Mouse (Mus musculus) left cerebral cortex, postnatal 4 days (tissue): ENCODE measurements around the gene Nr2c2. TPM values are rescaled to one million over a fixed set of nuclear protein-coding genes. Genes with fewer than 3 reads are reported as not detected.

Experiments used
- DNase-seq: peaks from one replicate; pipeline ENCODE4 v3.0.0-alpha.2; 2022
- intact Hi-C: fragments of 180-260 bp; cut with DNase I; formaldehyde crosslinking; loops from one replicate; pipeline ENCODE4 v1.15.1; 2025
- total RNA-seq, 2 experiments: library from RNA; stranded (reverse); gene quantifications; 2 replicates each; pipeline ENCODE4 v1.2.3; 2021

The Nr2c2 gene
- total RNA-seq, 2 experiments from 2014 or later: 95.9 to 100 TPM

DNA sequence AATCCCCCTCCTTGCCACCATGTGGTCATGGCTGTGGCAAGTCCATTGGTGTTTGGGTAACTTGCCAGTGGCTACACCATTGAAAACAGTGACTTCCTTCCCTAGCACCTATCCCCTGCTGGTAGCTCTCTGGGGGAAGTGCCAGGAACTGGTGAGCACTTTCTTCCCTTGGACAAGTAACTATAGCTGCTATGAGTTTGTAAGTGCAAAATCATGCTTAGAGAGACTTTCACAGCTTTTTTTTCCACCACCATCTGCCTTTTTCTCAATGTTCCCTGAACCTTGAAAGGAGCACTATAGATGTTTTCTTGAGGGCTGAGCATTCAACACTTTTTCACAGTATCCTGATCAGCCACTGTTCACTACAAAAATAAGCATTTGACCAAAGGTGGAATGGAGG lies 33.4 kb downstream of the Nr2c2 start:
- no peak for DNase-seq
- intact Hi-C loops: no loop called here

DNA sequence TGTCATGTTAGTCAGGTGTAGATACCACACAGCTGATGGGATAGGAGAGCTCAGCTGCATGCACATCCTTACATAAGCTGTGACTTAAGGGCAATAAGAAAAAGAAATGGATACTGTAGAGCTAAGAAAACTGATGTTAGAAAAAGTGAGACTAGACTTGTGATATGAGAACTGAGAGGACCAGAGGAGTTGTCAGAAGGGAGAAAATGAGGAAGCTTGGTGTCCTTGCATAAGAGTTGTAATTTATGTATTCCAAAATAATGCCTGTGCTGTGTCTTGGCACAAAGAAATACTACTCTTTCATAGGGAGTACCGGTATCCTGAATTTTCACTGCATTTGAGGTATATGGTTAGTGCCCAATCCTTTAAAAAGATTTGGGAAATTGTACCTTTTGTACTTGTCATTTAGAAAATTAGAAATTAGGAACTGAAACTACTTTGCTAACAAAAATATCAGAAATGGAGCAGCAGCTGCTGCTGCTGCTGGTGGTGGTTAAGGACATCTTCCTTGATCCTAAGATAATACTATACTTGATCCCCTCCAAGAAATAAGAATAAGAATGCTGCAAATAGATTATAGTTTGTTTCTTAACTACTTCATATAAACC lies 35.8 kb downstream of the Nr2c2 start:
- no peak for DNase-seq
- intact Hi-C loops: no loop called here

DNA sequence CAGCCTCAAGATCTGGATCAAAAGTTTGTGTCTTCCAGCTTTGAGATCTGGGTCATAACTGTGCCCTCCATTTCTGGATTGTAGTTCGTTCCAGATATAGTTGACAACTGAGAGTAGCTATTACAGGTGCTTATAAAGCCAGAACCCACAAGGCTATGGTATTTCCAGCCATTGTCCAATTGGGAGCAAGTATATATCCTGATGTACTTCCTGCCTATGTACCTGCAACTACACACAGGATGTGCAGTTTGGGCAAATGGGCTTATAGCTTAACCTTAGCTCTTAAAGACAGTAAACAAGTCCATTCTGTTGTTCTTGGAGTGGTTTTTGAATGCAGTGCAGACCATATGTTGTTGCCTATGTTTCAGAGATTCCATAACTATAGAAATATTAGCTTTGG lies 40.3 kb downstream of the Nr2c2 start:
- intact Hi-C loops: no loop called here
- no peak for DNase-seq

DNA sequence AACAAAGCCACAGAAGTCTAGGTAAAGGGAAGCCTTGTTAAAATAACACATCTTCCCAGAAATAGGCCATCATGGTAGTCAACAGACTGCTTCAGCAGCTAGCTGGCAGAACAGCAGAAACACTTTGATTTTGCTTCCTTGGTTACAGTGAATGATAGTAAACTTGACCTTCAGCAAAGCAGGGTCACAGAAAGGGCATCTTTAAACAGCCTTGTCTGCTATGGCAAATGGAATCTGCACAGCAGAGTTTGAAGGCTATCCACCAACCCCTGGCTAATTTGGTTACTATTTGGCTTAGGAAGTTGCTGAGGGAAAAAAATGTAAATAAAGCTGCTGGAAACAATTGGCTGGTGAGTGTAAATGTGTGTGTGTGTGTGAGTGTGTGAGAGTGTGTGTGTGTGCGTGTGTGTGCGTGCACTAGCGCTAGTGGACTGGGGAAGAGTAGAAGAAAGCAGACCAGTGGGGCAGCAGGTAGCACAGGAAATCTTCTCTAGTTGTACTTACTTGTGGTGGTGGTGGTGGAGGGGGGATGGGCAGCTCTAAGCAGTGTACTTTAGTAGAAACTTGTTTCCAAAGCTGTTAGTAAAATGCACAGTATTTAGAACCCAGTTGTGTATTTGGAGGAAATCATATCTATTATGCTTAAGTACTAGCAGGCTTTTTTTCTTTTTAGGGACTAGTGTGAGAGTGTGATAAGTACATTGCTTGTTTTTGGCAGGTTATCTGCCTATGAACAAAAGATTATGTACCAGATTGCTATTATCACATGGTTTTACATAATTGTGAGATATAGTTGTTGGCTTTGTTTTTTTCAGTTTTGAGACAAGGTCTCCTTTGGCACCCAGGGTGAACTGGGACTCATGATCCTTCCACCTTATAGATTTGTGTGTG lies 41.1 kb downstream of the Nr2c2 start:
- intact Hi-C loops: no loop called here
- no peak for DNase-seq

DNA sequence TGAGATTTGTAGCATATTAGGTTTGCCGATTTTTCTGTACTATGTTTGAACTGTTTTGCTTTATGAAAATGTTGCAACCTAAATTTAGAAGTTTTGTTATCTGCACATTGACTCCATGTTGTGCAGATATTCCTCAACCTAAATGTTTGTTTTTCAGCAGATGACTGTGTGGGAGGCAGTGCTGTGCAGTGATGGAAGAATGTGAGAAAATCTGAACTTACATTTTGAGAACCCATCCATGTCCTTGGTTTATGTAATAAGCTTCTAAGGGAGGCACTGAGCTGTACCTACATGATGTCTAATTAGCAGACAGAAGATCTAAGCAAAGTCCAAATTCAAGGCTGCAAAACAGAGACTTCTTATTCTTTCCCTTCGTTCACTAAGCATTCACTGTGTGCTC lies 42.4 kb downstream of the Nr2c2 start:
- intact Hi-C loops: no loop called here
- no peak for DNase-seq

DNA sequence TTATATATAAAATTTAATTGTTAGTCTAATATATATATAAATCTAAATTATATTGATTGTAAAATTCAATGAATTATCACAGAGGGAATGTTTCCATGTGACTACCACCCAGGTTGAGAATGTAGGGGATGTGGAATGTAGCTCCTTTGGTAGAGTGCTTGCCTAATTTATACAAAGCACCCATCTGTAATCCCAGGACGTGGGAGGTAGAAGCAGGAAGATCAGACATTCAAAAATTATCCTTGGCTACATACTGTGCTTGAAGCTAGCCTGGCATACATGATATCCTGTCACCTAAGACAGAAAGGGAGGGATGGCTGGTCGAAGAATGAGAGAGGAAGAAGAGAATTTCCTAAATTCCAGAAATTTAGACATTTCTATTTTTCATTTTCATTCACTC lies 45.2 kb downstream of the Nr2c2 start:
- no peak for DNase-seq
- intact Hi-C loops: no loop called here

DNA sequence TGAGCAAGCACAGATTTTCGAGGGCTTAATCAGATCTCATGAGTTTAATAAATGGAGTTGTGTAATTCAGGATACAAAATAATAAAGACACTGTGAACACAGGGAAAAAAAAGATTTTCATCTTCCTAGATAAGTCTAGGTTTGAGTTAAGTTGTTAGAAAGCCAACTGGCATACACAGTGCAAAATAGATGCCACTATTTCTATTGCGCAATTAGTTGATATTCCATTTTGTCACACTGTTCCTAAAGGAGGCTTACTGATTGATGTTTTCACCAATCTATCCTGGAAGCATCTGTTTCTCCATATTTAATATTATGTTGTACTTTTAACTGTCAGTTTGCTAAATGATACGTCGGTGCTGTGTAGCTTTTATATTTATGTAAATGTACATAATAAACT lies 54.7 kb downstream of the Nr2c2 start:
- intact Hi-C loops: no loop called here
- DNase-seq: no peak

DNA sequence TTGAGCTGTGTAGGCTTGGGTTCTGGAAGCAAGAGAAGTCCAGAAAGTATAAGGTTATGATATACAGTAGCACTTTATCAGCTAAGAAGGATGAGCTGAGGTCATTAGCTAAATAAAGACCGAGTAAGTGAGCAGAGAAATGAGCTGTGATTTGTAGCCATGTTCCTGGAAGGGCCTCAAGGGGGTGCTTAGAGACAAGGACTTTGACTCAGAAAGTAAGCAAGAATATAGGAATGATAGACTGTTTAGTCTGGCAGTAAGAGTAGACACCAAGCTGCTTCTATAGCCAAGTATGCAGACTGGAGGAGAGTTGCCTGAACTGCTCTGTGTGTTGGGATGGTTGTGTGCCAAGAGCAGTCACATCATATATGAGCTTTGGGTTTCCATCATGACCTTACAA lies 62.6 kb downstream of the Nr2c2 start:
- intact Hi-C loops: no loop called here

DNA sequence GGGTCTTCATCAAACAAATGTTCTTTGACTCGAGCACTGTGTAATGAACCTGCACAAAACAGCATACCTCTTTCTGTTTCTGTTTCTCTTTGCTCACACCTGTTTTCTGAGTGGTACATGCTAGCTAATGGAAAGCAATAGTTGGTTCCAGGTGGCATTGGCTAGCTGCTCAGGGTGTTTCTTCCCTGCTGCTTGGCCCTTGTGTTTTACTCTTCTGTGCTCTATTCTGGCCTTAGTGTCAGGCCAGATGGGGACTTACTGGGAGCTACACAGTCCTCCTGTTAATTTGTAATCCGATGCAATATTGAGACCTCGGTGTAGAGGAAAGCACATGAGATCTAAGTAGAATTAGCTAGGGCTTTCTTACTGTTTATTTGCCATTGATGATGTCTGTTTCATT lies 67.6 kb downstream of the Nr2c2 start:
- intact Hi-C loops: no loop called here
- no peak for DNase-seq

More for the DNA sequence above, 62.6 kb downstream of the Nr2c2 start:
- no peak for DNase-seq

DNA sequence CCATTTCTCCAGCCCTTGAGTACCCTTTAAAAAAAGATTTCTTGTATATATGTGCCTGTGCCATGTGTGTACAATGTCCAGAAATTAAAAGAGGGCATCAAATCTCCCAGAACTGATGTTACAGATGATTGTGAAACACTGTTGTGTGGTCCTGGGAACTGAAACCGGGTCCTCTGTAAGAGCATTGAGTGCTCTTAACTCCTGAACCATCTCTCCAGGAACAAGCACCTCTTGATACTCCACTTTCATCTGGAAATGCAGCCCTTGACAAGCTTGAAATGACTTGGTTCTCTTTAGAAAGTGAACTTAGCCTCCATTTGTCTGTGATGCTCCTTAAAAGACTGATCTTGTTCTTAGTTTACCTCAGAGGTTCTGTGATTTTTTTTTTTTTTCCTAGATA lies 71.5 kb downstream of the Nr2c2 start:
- intact Hi-C loops: no loop called here
- no peak for DNase-seq

DNA sequence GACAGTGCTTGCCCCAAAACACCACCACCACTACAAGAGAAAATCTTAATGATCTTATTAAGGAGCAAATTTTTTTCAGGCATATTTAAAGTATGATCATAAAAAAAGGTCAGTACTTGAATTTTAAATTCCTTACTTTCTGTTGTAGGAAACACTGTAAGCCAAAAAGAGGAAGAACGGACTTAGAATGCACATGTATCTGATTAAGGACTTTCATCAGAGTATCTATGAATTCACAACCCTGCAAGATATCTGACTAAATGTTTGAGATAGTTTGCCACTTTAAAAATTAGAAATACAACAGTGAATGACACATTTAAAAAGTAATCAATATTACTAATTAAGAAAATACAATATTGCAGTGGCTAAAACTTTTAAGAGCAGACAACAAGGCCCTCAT lies 85.3 kb downstream of the Nr2c2 start:
- intact Hi-C loops: no loop called here
- no peak for DNase-seq

DNA sequence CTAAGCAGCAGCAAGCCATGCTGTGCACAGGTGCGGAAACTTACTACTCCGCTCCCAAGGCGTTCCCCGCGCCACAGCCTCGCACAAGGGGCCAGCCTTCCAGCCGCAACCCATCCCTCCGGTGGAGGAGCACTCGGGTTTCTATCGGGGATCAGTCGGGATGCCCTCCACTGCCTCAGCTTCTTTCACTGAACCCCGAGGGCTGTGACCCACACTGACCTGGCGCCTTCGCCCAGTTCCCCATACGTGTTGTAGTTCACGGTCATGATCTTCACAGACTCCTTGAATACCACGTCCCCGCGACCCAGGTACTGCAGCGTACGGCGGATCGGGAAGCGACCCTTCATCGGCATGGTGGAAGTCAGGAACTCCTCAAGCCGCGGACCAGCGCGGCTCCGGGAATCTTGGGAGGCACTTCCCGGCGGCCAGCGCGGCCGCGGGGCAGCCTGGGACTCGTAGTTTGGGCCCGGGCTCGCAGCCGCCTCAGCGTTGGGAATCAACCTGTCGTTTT lies 92.5 kb downstream of the Nr2c2 start, which contains the start of gene Mrps25:
Gene Mrps25 (minus strand): TSS at position 413 of the 511 bp plus-strand sequence.
- DNase-seq: peak; percentile 74
- intact Hi-C loops: no loop called here

DNA sequence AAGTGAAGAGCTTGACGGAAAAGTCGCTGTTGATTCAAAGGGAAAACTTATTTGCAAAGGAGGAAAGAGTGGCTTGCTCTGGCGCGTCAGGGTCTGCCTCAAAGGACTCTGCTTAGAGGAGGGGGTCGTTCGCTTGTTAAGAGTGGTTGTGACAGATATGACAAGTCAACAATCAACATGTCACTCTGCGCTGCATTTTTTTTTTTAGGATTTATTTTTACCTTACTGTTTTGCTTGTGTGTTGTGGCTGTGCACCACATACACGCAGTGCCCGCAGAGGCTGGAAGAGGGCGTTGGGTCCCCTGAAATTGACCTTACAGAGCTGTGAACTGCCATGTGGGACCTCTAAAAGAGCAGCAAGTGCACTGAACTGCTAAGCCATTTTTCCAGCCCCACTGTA lies 93.0 kb downstream of the Nr2c2 start:
- no peak for DNase-seq
- intact Hi-C loops: no loop called here

DNA sequence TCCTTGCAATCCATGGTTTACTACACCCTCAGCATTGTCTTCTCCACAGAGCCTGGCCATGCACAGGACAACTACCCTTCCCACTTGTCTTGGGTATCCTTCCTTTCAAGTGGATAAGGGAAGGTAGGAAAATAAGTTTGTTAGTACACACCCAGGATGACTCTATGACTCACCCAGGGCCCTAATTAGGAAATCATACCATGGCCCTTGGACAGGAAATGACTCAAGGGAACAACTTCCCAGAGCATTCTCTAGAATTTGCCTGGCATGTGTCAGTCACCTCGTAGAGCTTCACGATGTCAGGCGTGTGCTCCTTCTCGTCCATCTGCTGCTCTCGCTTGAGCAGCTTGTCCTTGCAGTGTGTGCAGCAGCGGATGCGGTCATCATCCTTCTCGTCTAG lies 108.2 kb downstream of the Nr2c2 start:
- no peak for DNase-seq
- intact Hi-C loops: no loop called here

DNA sequence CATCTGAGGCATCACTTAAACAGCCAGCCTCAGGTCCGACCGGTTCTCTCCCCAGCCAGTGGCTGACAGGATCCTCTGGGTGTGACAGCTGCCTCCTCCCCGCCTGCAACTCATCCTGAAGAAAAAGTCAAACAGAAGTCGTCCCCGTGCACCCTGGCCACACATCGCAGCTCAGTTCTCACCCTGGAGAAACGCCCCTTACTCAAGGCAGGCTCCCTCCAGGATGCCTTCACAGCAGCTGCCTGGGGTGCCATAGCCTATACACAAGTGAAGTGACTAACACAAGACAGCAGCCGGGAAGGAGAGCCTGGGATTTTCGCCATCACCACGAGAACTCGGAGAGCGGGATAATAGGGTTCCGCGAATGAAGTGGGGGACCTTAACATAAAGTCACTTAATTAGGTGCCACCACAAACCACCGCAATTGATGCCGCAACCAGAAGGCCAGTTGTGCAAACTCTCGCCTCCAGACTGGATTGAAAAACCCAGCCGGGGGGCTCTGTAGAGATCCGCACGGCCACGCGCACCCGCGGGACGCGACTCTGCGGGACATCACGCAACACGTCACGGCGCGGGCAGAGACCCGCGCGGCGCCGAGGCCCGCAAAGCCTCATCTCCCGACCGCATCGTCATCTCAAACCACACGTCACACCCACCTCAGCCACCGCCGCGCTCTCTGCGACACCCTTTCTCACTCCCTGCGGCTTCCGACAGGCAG lies 123.0 kb downstream of the Nr2c2 start:
- intact Hi-C loops: no loop called here

DNA sequence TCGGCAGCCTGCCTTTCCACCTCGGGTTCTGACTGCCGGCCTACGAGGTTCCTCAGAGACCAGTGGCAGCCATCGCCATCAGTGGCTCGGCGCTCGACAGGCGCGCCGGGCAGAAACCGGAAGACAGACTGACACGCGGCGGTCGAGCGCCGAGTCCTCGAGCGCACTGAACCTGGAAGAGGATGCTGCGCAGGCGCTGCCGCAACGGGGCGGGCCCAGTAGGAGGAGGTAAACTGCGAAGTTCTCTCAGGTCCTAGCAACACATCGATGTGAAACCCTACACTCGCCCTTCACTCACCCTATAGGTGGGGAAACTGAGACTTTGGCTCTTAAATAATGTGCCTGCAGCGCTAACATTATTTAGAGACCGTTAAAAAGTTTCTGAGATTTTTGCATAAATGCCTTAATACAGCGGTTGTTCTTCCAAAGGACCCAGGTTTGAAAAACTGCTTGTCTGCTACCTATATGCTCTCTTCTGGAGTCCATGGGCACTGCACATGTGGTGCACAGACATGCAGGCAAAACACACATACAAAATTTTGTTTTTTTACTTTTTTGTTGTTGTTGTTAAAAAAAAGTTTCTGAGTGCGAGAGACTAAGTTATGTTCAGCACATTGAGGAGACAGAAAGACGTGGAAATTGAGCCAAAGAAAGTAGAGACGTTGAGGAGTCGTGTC lies 123.7 kb downstream of the Nr2c2 start, which contains the start of gene Rbsn:
Gene Rbsn (minus strand): TSS at position 153 of the 677 bp plus-strand sequence.
- intact Hi-C loops: no loop called here
- peak; percentile 91 for DNase-seq

More for the DNA sequence above, 123.0 kb downstream of the Nr2c2 start:
- no peak for DNase-seq

DNA sequence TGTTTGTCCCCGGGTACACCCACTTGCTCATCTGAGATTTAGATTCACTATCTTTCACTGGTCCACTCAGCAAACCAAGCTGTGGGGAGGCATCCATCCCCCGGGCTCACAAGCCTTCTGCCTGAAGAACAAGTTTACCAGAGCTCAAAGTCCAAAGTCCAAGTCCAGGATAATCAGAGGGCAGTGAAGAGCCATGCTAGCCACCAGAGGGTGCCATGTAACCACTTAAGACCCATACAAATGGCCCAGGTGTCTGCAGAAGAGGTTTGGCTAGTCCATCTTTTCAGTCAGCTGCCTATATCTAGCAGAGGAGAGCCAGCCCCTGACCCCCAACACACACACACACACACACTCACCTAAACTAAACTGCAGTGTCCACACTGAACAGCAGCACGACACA lies 128.3 kb downstream of the Nr2c2 start:
- DNase-seq: peak; percentile 43
- intact Hi-C loops: loop anchor here (2.0 kb wide), 1 partner anchor 49 kb away; no protein-coding TSS in a partner anchor

DNA sequence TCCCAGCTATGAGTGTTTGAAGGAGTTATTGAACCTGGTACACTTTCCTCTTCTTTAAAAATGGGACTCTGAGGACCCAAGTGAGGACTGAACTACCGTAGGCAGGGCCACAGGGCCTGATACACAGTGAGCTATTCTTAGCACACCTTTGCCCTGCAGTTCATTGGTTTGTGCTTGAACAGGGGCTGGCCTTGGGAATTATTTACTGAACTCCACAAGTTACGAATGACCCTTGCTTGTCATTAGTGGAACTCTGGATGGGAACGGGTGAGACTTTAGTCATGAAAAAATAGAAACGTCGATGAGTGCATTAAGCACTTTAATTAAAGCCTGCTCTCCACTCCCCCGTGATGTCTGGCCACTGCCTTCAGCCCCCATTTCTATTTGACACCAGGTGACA lies 130.4 kb downstream of the Nr2c2 start:
- intact Hi-C loops: no loop called here
- no peak for DNase-seq

DNA sequence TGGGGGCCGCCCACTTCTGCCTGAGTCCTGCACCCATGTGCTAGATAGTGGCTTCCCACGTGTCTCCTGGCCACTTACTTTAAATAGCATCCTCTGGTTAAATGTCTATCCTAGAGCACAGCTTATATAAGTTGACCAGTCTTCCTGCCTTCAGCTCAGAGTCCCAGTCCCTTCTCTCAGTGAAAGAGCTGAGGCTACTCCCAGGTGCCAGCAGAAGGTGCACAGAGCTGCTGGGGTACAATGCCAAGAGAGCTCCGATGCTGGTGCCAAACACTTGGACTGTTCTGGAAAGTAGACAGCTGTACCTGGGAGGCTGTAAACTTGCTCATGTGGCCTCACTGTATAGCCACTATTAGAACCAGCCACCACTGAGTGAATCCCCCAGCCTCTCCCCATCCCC lies 130.8 kb downstream of the Nr2c2 start:
- intact Hi-C loops: no loop called here
- no peak for DNase-seq
